Mouse (Mus musculus): Measurements from ENCODE around the gene Chn2.

Chn2 gene

DNA sequence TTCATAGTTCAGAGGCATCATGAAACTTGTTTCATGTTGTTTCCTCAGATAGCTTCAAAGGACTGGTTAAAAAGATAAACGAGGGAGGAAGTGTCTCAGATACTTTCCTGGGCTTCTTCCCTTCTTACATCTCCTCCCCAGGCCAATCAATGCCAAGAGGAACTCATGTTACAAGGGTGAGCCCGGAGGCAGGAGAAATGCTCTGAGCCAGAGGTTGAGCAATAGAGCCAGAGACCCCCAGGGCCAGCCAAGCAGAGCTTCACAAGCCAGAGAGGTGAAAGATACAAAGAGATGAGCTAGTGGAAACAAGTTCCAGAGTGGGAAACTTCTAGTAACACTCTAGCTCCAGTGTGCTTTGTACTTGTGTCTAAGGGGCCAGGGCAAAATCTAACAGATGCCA is 38.9 kb downstream of the Chn2 start:
- DNase-seq: no peak

- no peak for DNase-seq
These were observed 40.5 kb downstream of the Chn2 start for GRCm38 (mm10) chr6:54079881-54080280.

- DNase-seq: no peak
These were observed 41.3 kb downstream of the Chn2 start for GRCm38 (mm10) chr6:54080518-54081285.

DNA sequence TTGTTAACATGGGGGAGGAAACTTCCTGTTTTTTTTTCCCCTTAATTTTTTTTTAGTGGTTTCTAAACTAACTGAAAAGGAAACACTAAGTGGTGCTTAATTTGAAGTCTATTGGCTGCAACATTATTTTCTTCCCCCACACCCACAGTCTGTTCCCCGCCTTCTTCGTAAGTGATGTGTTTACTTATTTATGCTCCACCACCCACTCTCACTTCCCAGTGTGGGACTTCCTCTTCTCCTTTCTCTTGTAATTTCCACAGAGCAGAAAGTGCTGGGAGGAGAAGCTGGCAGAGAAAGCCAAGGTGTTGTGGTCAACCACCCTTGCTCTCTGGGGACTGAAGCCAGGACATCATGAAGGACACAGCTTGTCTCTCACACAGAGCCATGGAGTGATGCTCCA is 43.2 kb downstream of the Chn2 start:
- peak; percentile 21 to 53 for DNase-seq

GRCm38 (mm10) chr6:54084046-54084445 is 44.7 kb downstream of the Chn2 start:
- no peak for DNase-seq

DNA sequence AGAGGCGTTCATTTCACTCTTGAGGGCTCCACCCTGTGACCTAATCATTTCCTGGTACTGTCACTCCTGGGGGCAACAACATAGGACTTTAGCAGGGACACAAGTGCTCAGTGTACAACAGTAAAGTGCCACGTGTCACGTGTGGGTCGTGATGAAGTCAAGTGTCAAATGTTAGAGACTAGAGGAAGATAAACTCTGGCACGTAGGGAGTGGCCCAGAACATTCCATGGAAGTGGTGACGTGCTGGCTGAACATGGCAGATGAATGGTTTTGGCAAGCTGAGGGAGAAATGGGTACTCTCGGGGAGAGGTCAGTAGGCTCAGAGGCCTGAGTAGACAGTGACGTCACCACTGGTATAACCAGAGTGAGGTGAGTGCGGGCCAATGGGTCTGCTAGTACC is 45.7 kb downstream of the Chn2 start:
- peak in 1 of 2 experiments; percentile 48 for DNase-seq

GRCm38 (mm10) chr6:54088168-54088567 is 48.8 kb downstream of the Chn2 start:
- no peak for DNase-seq

GRCm38 (mm10) chr6:54090822-54091221 is 51.5 kb downstream of the Chn2 start:
- no peak for DNase-seq

- no peak for DNase-seq
These were observed 53.6 kb downstream of the Chn2 start for GRCm38 (mm10) chr6:54092920-54093319.

GRCm38 (mm10) chr6:54096147-54096761 is 56.9 kb downstream of the Chn2 start:
- no peak for DNase-seq

- no peak for DNase-seq
These were observed 57.5 kb downstream of the Chn2 start for GRCm38 (mm10) chr6:54096836-54097235.

- no peak for DNase-seq
These were observed 59.0 kb downstream of the Chn2 start for GRCm38 (mm10) chr6:54098339-54098738.

- DNase-seq: peak; percentile 80 to 82
These were observed 60.3 kb downstream of the Chn2 start for GRCm38 (mm10) chr6:54099659-54100058.

- DNase-seq: no peak
These were observed 62.9 kb downstream of the Chn2 start for GRCm38 (mm10) chr6:54102210-54102609.

- DNase-seq: peak in 1 of 2 experiments; percentile 46
These were observed 64.1 kb downstream of the Chn2 start for GRCm38 (mm10) chr6:54103276-54103975.

DNA sequence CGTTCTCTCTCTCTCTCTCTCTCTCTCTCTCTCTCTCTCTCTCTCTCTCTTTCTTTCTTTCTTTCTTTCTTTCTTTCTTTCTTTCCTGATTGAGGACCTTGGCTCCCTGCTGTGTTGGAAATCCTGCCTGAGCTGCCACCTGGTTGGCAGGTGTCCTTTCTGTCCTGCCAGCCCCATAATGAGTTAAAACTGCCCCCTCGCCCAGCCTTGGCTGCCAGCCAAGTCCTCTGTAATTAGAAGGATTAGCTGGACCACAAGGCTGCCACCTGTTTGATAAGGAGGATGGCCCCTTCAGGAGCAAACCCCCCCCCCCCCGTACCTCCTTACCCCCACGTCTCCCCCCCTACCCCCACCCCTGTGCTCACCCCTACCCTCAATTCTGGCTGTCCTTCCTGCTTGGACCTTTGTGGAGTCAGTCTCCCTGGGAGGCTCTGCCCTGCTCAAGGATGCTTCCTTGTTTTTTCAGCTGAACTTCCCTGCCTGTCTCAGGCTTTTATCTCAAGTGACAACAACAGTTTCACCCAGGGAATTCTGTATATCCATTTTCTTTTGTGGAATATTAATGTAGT is 72.1 kb downstream of the Chn2 start:
- DNase-seq: peak in 1 of 2 experiments; percentile 37

DNA sequence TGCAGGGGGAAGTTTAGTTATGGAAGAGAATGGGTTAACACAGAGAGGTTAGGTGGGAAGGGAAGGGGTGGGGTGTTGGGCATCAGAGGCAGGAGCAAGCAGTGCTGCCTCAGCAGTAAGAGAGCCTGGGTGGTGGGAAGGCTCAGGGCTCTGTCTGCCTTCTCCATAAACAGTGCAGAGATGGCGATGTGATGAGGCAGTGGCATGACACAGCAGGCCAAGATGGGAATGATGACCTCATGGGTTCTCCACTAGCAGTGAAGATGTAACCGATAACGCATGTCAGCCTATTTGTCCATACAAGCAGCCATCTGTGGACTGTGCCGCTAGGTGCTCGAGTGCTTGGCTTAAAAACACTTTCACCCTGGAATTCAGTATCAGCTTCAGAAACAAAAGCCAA is 74.0 kb downstream of the Chn2 start:
- DNase-seq: no peak

DNA sequence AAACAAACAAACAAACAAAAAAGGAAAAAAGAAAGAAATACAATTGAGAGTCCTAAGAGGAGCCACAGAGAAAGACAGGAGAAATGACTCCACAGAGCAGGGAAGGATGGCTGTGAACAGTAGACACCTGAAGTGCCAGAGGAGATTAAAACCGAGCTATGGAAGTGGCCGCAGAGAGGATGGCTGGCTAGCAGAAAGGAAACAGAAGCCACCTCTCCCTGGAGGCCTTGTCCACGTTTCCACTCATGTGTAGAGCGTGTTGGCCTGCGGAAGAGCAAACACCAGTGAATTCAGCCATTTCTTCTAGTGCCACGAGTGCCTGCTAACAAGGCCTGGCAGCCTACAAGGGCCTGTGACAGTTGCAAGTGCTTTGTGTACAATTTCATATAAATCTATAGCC is 75.1 kb downstream of the Chn2 start:
- DNase-seq: no peak

- no peak for DNase-seq
These were observed 76.9 kb downstream of the Chn2 start for GRCm38 (mm10) chr6:54116299-54116698.

- no peak for DNase-seq
These were observed 77.7 kb downstream of the Chn2 start for GRCm38 (mm10) chr6:54117001-54117591.

GRCm38 (mm10) chr6:54118395-54118794 is 79.0 kb downstream of the Chn2 start:
- DNase-seq: no peak

GRCm38 (mm10) chr6:54118897-54119296 is 79.5 kb downstream of the Chn2 start:
- no peak for DNase-seq

DNA sequence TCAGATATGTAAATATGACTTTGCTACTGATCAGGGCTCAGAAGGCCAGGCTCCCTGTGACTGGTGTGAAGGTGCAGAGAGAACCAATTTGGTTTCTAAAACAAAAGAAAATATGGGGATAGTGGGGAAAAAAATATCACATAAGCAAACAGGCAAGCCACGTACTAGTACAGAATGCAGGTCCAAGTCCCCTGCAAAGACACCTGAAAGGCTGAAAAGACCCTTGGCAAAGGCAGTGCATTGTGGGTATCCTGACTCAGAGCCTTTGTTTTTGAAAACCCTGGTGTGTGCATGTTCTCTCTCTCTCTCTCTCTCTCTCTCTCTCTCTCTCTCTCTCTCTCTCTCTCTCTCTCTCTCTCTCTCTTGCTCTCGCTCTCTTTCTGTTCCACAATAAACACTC is 80.1 kb downstream of the Chn2 start:
- DNase-seq: no peak

Measured in kidney, postnatal 25 days (tissue).